Mouse (Mus musculus) retina, postnatal 7 days (tissue): ENCODE results near the gene Zscan10.

Source experiments
- DNase-seq: peaks from one replicate; pipeline ENCODE4 v3.0.0-alpha.2; 2012; ENCODE audit warnings: low read depth, low spot score

The Zscan10 gene

GRCm38 (mm10) chr17:23651363-23651762 lies 50.7 kb downstream of the Zscan10 start:
- DNase-seq, result no peak

GRCm38 (mm10) chr17:23653324-23653723 lies 52.7 kb downstream of the Zscan10 start:
- DNase-seq, result no peak

GRCm38 (mm10) chr17:23654001-23654400 lies 53.3 kb downstream of the Zscan10 start:
- no peak for DNase-seq

GRCm38 (mm10) chr17:23654410-23654809 lies 53.8 kb downstream of the Zscan10 start:
- no peak for DNase-seq

- no peak for DNase-seq
Observed at GRCm38 (mm10) chr17:23658450-23658849, 57.8 kb downstream of the Zscan10 start.

- no peak for DNase-seq
Observed at GRCm38 (mm10) chr17:23660117-23660875, 59.6 kb downstream of the Zscan10 start, which contains the start of gene Bicdl2. Gene Bicdl2 (plus strand): TSS chr17:23660506.
